Mouse (Mus musculus) G1E (cell line): ENCODE results near the gene Slc9a8. TPM values are rescaled to one million over a fixed set of nuclear protein-coding genes. Genes with fewer than 3 reads are reported as not detected.

Experiments
- ATAC-seq: 2 replicates; pipeline ENCODE4 v1.8.0; 2016; ENCODE audit warnings: mild to moderate bottlenecking; ENCODE audit not compliant: insufficient number of reproducible peaks, poor library complexity, low FRiP score, severe bottlenecking; ENCODE audit errors: extremely low read depth
- DNase-seq: peaks from one replicate; pipeline ENCODE4 v3.0.0; 2012; ENCODE audit warnings: low spot score
- H3K27me3 ChIP-seq: 2 replicates; pipeline ENCODE4 v1.6.1; 2012; ENCODE audit warnings: mild to moderate bottlenecking, low read length, inconsistent platforms; ENCODE audit not compliant: insufficient read depth
- H3K36me3 ChIP-seq: replicated peaks from 2 replicates; pipeline ENCODE3; 2012; ENCODE audit warnings: mild to moderate bottlenecking, inconsistent platforms
- H3K4me1 ChIP-seq: 2 replicates; pipeline ENCODE4 v1.6.1; 2012; ENCODE audit warnings: low read depth, low read length, inconsistent platforms, mixed read lengths; ENCODE audit not compliant: insufficient read depth
- H3K4me3 ChIP-seq: 2 replicates; pipeline ENCODE4 v1.5.1; 2012; ENCODE audit warnings: low read depth, mild to moderate bottlenecking, inconsistent platforms, low read length, moderate library complexity, mixed read lengths
- H3K9me3 ChIP-seq: replicated peaks from 2 replicates; pipeline ENCODE4 v1.6.1; 2012; ENCODE audit warnings: inconsistent platforms
- CTCF ChIP-seq: IDR thresholded peaks from 2 replicates; pipeline ENCODE4 v1.5.1; 2012; ENCODE audit warnings: low read depth, low read length, inconsistent platforms, mixed read lengths
- GATA1 ChIP-seq: IDR thresholded peaks from 2 replicates; pipeline ENCODE4 v1.6.1; 2012; ENCODE audit warnings: borderline replicate concordance, low read length, inconsistent platforms, mixed read lengths
- GATA2 ChIP-seq: IDR thresholded peaks from 2 replicates; pipeline ENCODE4 v1.6.1; 2012; ENCODE audit warnings: low read depth, low read length, inconsistent platforms, borderline replicate concordance
- POLR2AphosphoS5 ChIP-seq: IDR thresholded peaks from 2 replicates; pipeline ENCODE4 v1.6.1; 2012; ENCODE audit warnings: low read depth, low read length, inconsistent platforms; ENCODE audit not compliant: insufficient replicate concordance
- TAL1 ChIP-seq: conservative IDR thresholded peaks from 2 replicates; pipeline ENCODE4 v1.6.1; 2012; ENCODE audit warnings: low read depth, low read length, inconsistent platforms, mixed read lengths
- polyA plus RNA-seq: library from polyadenylated mRNA; stranded (reverse); fragments of >175 nt; gene quantifications from 2 replicates; pipeline ENCODE4 v1.2.3, GENCODE M21; 2012
- total RNA-seq, 2 experiments: library from RNA; stranded (forward) in 1 of 2; stranded (reverse) in 1 of 2; fragments of 200-1000 nt in 1 of 2; fragments of >200 nt in 1 of 2; fragmentation: Nextera tagmentation in 1 of 2; gene quantifications; 2 replicates each; pipeline ENCODE4 v1.2.3; 2014 to 2017

Gene Slc9a8
- total and polyA plus RNA-seq, 3 experiments = 13.2 to 90.4 (median 24.4) TPM

DNA sequence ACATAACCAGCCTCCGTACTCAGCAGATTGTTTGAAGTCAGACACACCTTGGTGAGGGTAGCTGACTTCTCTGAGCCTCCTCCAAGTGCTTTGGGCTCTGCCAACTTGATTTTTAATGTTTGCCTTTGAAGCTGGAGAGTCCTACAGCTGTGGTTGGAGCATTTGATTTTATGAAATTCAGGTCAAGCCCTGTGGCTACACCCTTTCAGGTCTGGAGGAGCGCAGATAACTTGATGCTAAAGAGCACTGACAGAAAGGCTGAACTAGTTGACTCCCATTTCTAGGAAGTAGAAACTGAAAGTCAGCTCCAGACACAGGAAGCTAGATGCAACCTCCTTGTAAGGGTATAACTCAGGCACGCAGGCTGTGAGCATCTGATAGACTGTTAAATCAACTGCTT lies 83.6 kb downstream of the Slc9a8 start:
- ATAC-seq (peak; percentile 67), DNase-seq (peak; percentile 40)
- H3K36me3 ChIP-seq = peaks cover 57% of the 10 kb centered on the region
- peak overlapping the region; percentile 50; the same call in 1 of the 2 replicates for H3K4me3 ChIP-seq
- H3K4me1 ChIP-seq = peaks cover 54% of the 10 kb centered on the region
- no peaks in the 10 kb centered on the region for H3K27me3 ChIP-seq
- no peak for TF ChIP-seq CTCF
- no peak for TF ChIP-seq POLR2AphosphoS5
- no peak for TF ChIP-seq GATA1
- TF ChIP-seq TAL1 = no peak; the same call in 1 of the 2 replicates
- TF ChIP-seq GATA2 = no peak
- H3K9me3 ChIP-seq = no peaks in the 10 kb centered on the region

DNA sequence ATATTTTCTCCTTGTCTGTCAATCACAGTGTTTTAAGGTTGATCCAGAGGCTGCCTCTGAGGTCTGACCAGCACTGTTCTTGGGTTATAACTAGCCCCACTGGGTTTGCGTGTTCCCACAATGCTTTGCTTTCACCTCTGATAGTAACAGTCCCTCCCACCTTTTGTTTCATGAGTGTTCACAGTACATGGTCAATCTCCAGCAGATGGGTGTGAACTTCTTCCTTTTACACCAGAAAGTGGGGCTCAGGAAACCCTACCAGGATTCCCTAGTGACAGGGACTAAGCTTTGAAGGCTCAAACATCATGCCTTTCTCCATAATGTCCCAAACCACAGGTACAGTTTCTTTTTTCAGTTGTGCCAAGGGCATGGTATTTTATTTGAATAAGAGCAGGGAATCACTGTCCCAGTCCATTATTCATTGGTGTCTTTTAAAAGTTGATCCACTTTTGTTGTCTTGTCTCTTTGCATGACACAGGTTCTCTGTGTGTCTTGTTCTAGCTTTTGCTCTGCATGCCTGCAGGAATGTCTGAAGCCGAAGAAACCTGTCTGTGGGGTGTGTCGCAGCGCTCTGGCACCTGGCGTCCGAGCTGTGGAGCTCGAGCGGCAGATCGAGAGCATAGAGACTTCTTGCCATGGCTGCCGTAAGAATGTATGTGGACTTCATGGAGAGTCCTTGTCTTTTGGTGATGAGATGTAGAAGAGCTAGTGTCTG lies 85.2 kb downstream of the Slc9a8 start:
- peaks cover 61% of the 10 kb centered on the region for H3K4me1 ChIP-seq

DNA sequence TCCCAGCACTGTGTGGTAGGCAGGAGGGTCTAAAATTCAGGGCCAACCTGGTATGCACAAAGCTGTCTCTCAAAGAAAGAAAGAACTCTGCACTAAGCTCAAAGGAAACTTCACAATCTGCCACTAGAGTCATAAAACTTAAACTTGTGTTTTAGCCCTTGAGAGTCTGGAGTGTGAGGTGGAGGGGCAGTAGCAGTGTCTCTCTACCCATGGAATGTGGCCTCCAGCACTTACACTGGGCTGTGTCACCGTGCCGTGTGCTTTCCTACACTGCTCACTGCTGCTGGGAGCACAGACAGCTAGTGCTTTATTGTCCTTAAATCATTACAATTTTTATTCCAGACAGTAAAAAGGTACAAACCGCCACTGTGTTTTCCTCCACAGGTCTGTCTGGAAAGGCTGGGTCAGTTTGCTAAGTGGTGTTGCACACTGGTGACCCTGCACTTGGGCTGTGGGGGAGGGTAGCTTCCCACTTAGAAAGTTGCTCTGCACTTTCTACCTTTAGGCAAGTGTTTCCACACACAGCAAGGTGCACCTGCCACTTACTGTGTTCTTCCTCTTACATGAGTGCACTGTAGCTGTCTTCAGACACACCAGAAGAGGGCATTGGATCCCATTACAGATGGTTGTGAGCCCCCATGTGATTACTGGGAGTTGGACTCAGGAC lies 86.3 kb downstream of the Slc9a8 start:
- Histone ChIP-seq H3K27me3 (no peaks in the 10 kb centered on the region), H3K4me3 (no peak overlapping the region), H3K4me1 (peaks cover 57% of the 10 kb centered on the region), H3K9me3 (no peaks in the 10 kb centered on the region), H3K36me3 (peaks cover 85% of the 10 kb centered on the region)
- ATAC-seq (no peak), DNase-seq (no peak)
- TF ChIP-seq TAL1 = no peak
- no peak for TF ChIP-seq GATA1
- no peak for TF ChIP-seq CTCF
- TF ChIP-seq GATA2 = no peak
- TF ChIP-seq POLR2AphosphoS5 = no peak

More for the DNA sequence above, 85.2 kb downstream of the Slc9a8 start:
- TF ChIP-seq CTCF (no peak), GATA2 (no peak), TAL1 (no peak), POLR2AphosphoS5 (no peak), GATA1 (no peak)
- peaks cover 73% of the 10 kb centered on the region for H3K36me3 ChIP-seq
- H3K27me3 ChIP-seq = no peaks in the 10 kb centered on the region
- no peaks in the 10 kb centered on the region for H3K9me3 ChIP-seq
- ATAC-seq (no peak), DNase-seq (no peak)
- H3K4me3 ChIP-seq = no peak overlapping the region

DNA sequence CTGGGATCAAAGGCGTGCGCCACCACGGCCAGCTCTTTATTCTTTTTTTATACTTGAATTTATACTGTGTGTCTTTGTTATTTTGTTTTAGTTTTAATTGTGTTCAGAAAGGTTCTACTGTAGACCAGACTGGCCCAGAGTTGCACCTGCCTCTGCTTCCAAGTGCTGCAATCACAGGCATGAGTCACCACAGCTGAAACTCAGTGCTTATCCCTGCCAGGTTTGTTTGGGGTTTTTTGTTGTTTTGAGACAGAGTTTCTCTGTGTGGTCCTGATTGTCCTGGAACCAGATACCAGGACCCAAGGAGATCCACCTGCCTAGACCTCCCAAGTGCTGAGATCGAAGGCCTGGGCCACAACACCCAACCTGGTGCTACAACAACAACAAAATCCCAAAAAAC lies 87.1 kb downstream of the Slc9a8 start:
- DNase-seq (no peak), ATAC-seq (no peak)
- Histone ChIP-seq H3K9me3 (no peaks in the 10 kb centered on the region), H3K4me1 (peaks cover 54% of the 10 kb centered on the region), H3K4me3 (no peak overlapping the region), H3K36me3 (peaks cover 92% of the 10 kb centered on the region), H3K27me3 (no peaks in the 10 kb centered on the region)
- TF ChIP-seq CTCF (no peak), TAL1 (no peak), GATA1 (no peak), POLR2AphosphoS5 (no peak), GATA2 (no peak)

DNA sequence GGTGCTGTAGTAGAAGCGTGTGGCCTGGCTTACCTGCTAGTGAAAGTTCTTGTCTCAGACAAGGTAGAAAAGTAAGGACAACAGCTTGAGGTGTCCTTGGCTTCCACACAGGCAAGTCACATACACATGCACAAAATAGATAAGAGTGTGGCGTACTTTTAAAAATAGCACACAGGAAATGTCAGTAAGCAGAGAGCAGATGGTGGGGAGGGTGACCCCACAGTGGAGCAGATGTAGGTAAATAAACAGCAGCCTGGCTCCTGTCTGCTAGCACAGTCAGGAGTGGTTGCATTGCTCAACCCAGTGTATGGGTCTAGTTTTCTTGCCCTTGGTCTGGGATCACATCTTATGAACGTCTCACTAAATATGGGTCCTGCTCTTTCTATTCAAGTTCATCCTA lies 89.0 kb downstream of the Slc9a8 start:
- TF ChIP-seq POLR2AphosphoS5 (no peak), CTCF (no peak), TAL1 (0 out of 2 replicates have a peak, but pooled peaks have one; percentile 11), GATA1 (no peak), GATA2 (no peak)
- DNase-seq (no peak), ATAC-seq (peak; percentile 86)
- Histone ChIP-seq H3K4me1 (peaks cover 35% of the 10 kb centered on the region), H3K4me3 (no peak overlapping the region), H3K36me3 (peaks cover 96% of the 10 kb centered on the region), H3K27me3 (no peaks in the 10 kb centered on the region), H3K9me3 (no peaks in the 10 kb centered on the region)

DNA sequence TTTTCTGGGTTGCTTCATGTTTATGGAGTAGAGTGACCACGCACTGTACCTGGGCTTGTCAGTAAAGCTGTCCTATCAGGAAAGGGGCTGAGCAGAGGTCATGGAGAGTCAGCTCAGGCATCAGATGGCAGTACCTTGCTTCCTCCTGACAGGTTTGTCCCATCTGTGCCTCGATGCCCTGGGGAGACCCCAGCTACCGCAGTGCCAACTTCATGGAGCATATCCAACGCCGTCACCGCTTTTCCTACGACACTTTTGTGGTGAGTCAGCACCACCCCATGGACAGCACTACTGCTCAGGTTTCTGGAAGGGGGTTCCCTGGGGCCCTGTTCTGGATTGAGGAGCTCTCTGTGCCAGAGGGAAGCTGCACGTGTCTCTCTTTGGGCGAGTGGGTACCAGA lies 90.9 kb downstream of the Slc9a8 start:
- Histone ChIP-seq H3K4me1 (peaks cover 21% of the 10 kb centered on the region), H3K9me3 (no peaks in the 10 kb centered on the region), H3K4me3 (no peak overlapping the region), H3K36me3 (peaks cover 97% of the 10 kb centered on the region), H3K27me3 (no peaks in the 10 kb centered on the region)
- DNase-seq = no peak
- TF ChIP-seq TAL1 = no peak
- TF ChIP-seq CTCF = no peak
- no peak for TF ChIP-seq POLR2AphosphoS5
- no peak for TF ChIP-seq GATA1
- TF ChIP-seq GATA2 = no peak
- no peak for ATAC-seq
